Mouse (Mus musculus) spleen, postnatal 14 days (tissue): ENCODE data around the gene Igf1.

ENCODE experiments used
- DNase-seq, 2 experiments: peaks; one replicate each; pipeline ENCODE4 v3.0.0; 2021 to 2022; ENCODE audit warnings: low spot score in 2 of 2

Gene Igf1

GRCm38 (mm10) chr10:87897331-87897730, 39.3 kb downstream of the Igf1 start:
- DNase-seq = no peak

GRCm38 (mm10) chr10:87898826-87899225, 40.8 kb downstream of the Igf1 start:
- no peak for DNase-seq

GRCm38 (mm10) chr10:87901916-87902315, 43.9 kb downstream of the Igf1 start:
- no peak for DNase-seq

GRCm38 (mm10) chr10:87904324-87904723, 46.3 kb downstream of the Igf1 start:
- no peak for DNase-seq

GRCm38 (mm10) chr10:87905087-87905486, 47.0 kb downstream of the Igf1 start:
- no peak for DNase-seq

GRCm38 (mm10) chr10:87906121-87906520, 48.1 kb downstream of the Igf1 start:
- DNase-seq = no peak

- no peak for DNase-seq
Observed at GRCm38 (mm10) chr10:87906757-87907307, 48.8 kb downstream of the Igf1 start.

- no peak for DNase-seq
Observed at GRCm38 (mm10) chr10:87913852-87914251, 55.8 kb downstream of the Igf1 start.

- no peak for DNase-seq
Observed at GRCm38 (mm10) chr10:87914932-87915331, 56.9 kb downstream of the Igf1 start.

GRCm38 (mm10) chr10:87915782-87916181, 57.7 kb downstream of the Igf1 start:
- DNase-seq = no peak

- no peak for DNase-seq
Observed at GRCm38 (mm10) chr10:87922263-87922662, 64.2 kb downstream of the Igf1 start.

GRCm38 (mm10) chr10:87926564-87926963, 68.5 kb downstream of the Igf1 start:
- no peak for DNase-seq

GRCm38 (mm10) chr10:87927131-87927609, 69.1 kb downstream of the Igf1 start:
- DNase-seq = no peak

- no peak for DNase-seq
Observed at GRCm38 (mm10) chr10:87948192-87948591, 90.1 kb downstream of the Igf1 start.

GRCm38 (mm10) chr10:87971536-87971935, 113.5 kb downstream of the Igf1 start:
- no peak for DNase-seq

GRCm38 (mm10) chr10:87973911-87974631, 116.0 kb downstream of the Igf1 start:
- DNase-seq = no peak

GRCm38 (mm10) chr10:87985375-87985774, 127.3 kb downstream of the Igf1 start:
- no peak for DNase-seq

- DNase-seq = no peak
Observed at GRCm38 (mm10) chr10:87986201-87986600, 128.1 kb downstream of the Igf1 start.
